15 mouse cellular contexts compared by ENCODE assay signal in the genomic region with DNA sequence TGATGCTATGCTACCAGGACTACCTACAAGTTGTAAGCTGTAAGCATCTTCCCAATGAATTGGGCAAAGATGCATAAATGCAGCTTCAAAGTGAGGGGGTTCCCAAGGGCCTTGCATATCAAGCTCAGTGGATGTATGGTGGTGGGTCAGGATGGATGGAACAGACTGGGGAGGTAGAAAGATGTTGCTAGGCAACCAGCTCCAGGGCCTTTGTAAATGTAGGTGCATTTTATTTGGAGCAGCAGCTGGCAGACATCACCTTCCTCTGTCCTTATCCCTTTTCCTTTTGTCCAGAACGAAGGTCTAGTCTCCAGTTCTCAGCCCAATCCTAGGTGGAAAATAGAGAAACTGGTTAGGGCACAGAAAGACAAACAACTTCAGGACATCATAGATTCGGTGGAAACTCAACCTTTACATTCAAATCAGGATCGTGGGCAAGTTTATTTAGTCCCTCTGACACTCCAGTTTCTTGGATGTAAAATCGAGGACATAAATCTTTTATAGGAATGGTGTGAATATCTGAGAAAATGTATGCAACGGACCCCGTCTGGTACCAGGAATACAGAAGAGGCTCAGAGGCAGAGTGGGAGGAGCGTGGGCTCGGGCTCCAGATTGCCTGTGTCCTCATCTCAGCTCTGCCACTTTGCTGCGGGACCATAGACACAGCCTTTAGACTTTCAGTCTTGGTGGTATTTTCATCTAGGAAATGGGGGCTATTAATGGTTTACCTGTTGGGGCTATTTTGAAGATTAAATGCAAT. TPM values are rescaled to one million over a fixed set of nuclear protein-coding genes. Genes with fewer than 3 reads are reported as not detected.
DNase-seq lines count a peak whose midpoint lies in the region; ATAC-seq lines count a peak whose summit lies in the region.
"Had no signal": no experiment of that assay in that cellular context is flagged by ENCODE, and none has a peak within 500 bp of the region (broad histone marks: within the 10 kb centered on the region; RNA-seq: fewer than 3 reads in every experiment).

No protein-coding gene starts in this region.

- H3K4me1 ChIP-seq in intestine, embryonic 14.5 days (replicated peaks; ENCODE audit: control insufficient read depth, insufficient read depth, low read length) = no peaks in the 10 kb centered on the region
- no peaks in the 10 kb centered on the region for H3K4me1 ChIP-seq in intestine, embryonic 16.5 days (ENCODE audit: control insufficient read depth, insufficient read depth, low read length)

- ATAC-seq in intestine, embryonic 14.5 days (replicated peaks; ENCODE audit: low FRiP score, low TSS enrichment, low read depth) = no peak
- no peak for ATAC-seq in intestine, embryonic 16.5 days
- ATAC-seq in frontal cortex, adult (ENCODE audit: low TSS enrichment) = peak; percentile 89

- no peaks in the 10 kb centered on the region for H3K9me3 ChIP-seq in intestine, embryonic 14.5 days (ENCODE audit: control insufficient read depth, low read length)
- H3K9me3 ChIP-seq in intestine, embryonic 16.5 days (ENCODE audit: control insufficient read depth, low read length) = no peaks in the 10 kb centered on the region
- H3K9me3 ChIP-seq: limb, embryonic 10.5 days had no signal

- H3K27ac ChIP-seq in intestine, embryonic 14.5 days (ENCODE audit: low read depth) = no peak overlapping the region
- H3K27ac ChIP-seq in intestine, embryonic 16.5 days (ENCODE audit: low read length) = no peak overlapping the region
- H3K27ac ChIP-seq: heart, adult 2 months; limb, embryonic 10.5 days had no signal

- intact Hi-C loops in left cerebral cortex, postnatal 25 days (cut with DNase I) = loop anchor here (1.0 to 2.0 kb wide), 3 partner anchors 16 to 160 kb away; no protein-coding TSS in a partner anchor

- H3K36me3 ChIP-seq in intestine, embryonic 14.5 days (ENCODE audit: control insufficient read depth, insufficient read depth, low read length) = no peaks in the 10 kb centered on the region
- H3K36me3 ChIP-seq in intestine, embryonic 16.5 days (ENCODE audit: control insufficient read depth, insufficient read depth, low read length) = no peaks in the 10 kb centered on the region
- H3K36me3 ChIP-seq: limb, embryonic 10.5 days had no signal

- no peak overlapping the region for H3K9ac ChIP-seq in intestine, embryonic 14.5 days (ENCODE audit: low read length)
- H3K9ac ChIP-seq in intestine, embryonic 16.5 days (ENCODE audit: low read depth, low read length) = no peak overlapping the region

- WGBS in intestine, embryonic 14.5 days = 80% methylated on average over 9 of the region's 9 CpGs
- WGBS in intestine, embryonic 16.5 days = 79% methylated on average over 9 of the region's 9 CpGs

- H3K4me3 ChIP-seq in intestine, embryonic 14.5 days (ENCODE audit: low read depth, low read length) = no peak overlapping the region
- no peak overlapping the region for H3K4me3 ChIP-seq in intestine, embryonic 16.5 days (ENCODE audit: low read length)
- H3K4me3 ChIP-seq: erythroblast, embryonic 14.5 days; heart, adult 2 months; limb, embryonic 10.5 days had no signal

- no peak overlapping the region for H3K4me2 ChIP-seq in intestine, embryonic 14.5 days (ENCODE audit: low read length)
- H3K4me2 ChIP-seq in intestine, embryonic 16.5 days (ENCODE audit: low read depth, low read length) = no peak overlapping the region

- H3K27me3 ChIP-seq in intestine, embryonic 14.5 days (replicated peaks; ENCODE audit: control insufficient read depth, insufficient read depth, low read length) = no peaks in the 10 kb centered on the region
- no peaks in the 10 kb centered on the region for H3K27me3 ChIP-seq in intestine, embryonic 16.5 days (replicated peaks; ENCODE audit: control insufficient read depth, insufficient read depth, low read length)

- peak; percentile 16 for DNase-seq in intestine, embryonic 14.5 days (ENCODE audit: low spot score)
- DNase-seq in left cerebral cortex, postnatal 25 days (ENCODE audit: low spot score in 2 of 2) = peak; percentile 51 to 93
- DNase-seq in right cerebral cortex, adult 2 months (ENCODE audit: low spot score in 2 of 2) = peak; percentile 57 to 69
- no peak for DNase-seq in T-cell, adult 2 months (ENCODE audit: low spot score)
- DNase-seq in Muller cell, postnatal 12 days (ENCODE audit: inconsistent ontology term) = no peak
- DNase-seq in testis, postnatal 14 days (ENCODE audit: low spot score) = no peak
- DNase-seq: adrenal gland, postnatal 25 days; cerebellum, adult 11 months; heart, adult 2 months; heart, postnatal 4 days; thymus, adult 2 months had no signal

RNA-seq across cellular contexts. Expression of gene Atp1a1, which starts 29.8 kb away (rescaled TPM):
- 238 and 276 TPM in 2 replicates for polyA plus RNA-seq in intestine, embryonic 14.5 days (2014; fragmentation: Nextera tagmentation; extraction: Ambion mirVana)
- 262 and 319 TPM in 2 replicates for polyA plus RNA-seq in intestine, embryonic 16.5 days (2015; fragmentation: Nextera tagmentation; extraction: Ambion mirVana)
- total RNA-seq in left cerebral cortex, postnatal 25 days (2021) = 1,000 to 10,000 TPM; 1,156 to 1,300 TPM

Comparison
In these comparisons a context has a peak if more than half of its experiments do, and no peak if none do; other contexts are left out.
1. DNase-seq: peak in intestine, embryonic 14.5 days (single experiment), left cerebral cortex, postnatal 25 days (2 of 2) and right cerebral cortex, adult 2 months (2 of 2); none in T-cell, adult 2 months (single experiment), Muller cell, postnatal 12 days (single experiment) and testis, postnatal 14 days (single experiment).